Mouse (Mus musculus) thymus, postnatal 14 days (tissue): ENCODE results near the gene Ppp1r12c.
"Not testable (repeated sequence)": the region's sequence is repeated elsewhere in the genome, so short reads cannot be mapped to it uniquely, and the experiment has no call there.

ENCODE experiments used
- DNase-seq: peaks from one replicate; pipeline ENCODE4 v3.0.0; 2021

The Ppp1r12c gene

GRCm38 (mm10) chr7:4501558-4502397 is at the start of gene Ppp1r12c:
TSS of gene Ppp1r12c (minus strand) at chr7:4501680.
- DNase-seq = peak; percentile 97

GRCm38 (mm10) chr7:4547221-4547641 is 45.8 kb upstream of the Ppp1r12c start, which contains the start of gene Syt5:
TSS of gene Syt5 (minus strand) at chr7:4547541.
- DNase-seq = peak; percentile 19

- no peak for DNase-seq
Observed at GRCm38 (mm10) chr7:4546591-4547131, 45.2 kb upstream of the Ppp1r12c start.

DNA sequence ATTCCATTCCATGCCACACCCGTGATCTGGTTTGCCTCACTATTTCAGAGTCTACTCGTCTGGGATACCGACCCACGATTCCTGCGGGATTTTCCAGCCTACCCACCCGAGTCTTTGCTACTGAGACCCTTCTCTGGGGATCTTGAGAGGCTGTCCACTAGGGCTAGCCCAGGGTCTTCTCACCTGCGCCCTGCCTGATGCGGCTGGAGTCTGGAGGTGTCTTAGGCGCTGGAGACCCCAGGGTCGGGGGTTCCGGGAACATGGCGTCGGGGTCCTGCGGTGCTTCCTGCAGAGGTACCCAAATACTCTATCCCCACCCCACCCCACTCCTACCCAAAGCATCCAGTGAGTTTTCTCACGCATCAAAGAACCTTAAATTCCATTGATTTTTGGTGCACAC is 44.6 kb upstream of the Ppp1r12c start:
- DNase-seq = no peak

- peak; percentile 24 for DNase-seq
Observed at GRCm38 (mm10) chr7:4542013-4542412, 40.5 kb upstream of the Ppp1r12c start.

GRCm38 (mm10) chr7:4541344-4541743 is 39.9 kb upstream of the Ppp1r12c start:
- DNase-seq = no peak

GRCm38 (mm10) chr7:4539019-4539418 is 37.5 kb upstream of the Ppp1r12c start:
- no peak for DNase-seq

DNA sequence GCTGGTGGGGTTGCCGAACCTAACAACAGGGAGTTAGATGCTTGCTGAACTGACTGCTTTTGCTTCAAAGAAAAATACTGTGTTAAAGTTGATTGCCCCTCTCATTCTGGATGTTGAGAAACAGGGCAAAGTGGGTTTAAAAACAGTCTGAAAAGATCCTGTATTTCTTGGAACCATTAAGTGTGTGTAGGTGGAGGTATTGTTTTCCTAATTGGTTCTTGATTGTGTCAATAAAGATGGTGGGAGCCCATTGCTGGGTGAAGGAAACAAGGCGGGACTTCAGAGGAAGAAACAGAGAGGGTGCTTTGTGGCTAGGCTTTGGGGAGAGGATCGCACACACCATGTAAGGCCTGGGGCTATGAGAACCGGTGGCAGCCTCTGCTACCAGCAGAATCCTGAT is 35.7 kb upstream of the Ppp1r12c start:
- DNase-seq = no peak

DNA sequence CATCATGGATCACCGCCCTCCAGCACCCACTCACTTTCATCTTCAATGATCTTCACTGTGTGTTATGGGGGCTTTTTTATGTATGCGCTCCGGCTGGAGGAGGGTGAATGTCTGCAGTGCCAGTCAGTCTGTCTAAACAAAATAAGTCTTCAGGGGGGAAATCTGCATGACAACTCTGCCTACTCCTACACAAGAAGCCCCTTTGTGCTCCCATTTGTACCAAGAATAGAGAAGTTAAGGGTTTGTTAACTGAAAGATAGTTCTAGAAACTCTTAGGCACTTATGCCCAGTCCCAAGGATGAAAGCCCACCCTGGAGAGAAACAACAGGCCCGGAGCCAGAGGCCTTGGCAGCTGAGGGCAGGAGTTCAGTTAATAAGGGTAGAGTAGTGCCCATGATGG is 34.9 kb upstream of the Ppp1r12c start:
- no peak for DNase-seq

DNA sequence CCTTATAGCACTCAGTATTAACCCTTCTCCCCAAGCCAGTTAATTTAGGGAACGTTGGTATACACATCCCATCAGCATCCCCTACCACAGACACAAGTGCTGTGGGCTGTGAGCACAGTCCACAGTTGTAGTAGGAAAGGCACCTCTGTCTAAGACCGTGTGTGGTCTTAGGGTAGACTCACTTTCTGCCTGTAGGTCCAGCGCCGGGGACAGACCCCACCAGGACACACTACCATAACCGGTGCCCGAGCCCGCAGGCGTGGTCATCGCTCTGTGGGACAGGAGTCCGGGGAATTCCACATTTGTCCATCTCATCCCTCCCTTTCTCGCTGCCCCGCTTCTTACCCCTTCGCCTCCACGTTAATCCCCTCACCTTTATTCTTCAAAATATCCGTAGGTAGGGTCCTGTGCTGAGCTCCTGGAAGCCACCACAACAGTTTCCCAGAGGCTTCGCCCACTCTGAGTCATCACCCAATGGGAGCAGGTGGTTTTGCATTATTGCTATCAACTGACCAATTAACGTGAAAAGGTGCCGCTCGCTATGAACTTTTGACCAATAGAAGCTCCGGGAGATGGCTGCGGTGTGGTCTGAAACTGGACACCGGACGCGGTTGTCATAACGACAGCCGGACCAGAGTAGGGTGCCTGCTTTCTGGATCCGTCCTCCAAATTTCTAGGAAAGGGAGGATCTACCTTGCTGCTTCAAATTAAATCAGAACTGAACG is 30.7 kb upstream of the Ppp1r12c start, which contains the start of gene Dnaaf3:
Gene Dnaaf3, minus strand, starts transcription at position 449 of the 725 bp plus-strand sequence.
- no peak for DNase-seq

- DNase-seq = not testable (repeated sequence)
Observed at GRCm38 (mm10) chr7:4530166-4530565, 28.7 kb upstream of the Ppp1r12c start.

DNA sequence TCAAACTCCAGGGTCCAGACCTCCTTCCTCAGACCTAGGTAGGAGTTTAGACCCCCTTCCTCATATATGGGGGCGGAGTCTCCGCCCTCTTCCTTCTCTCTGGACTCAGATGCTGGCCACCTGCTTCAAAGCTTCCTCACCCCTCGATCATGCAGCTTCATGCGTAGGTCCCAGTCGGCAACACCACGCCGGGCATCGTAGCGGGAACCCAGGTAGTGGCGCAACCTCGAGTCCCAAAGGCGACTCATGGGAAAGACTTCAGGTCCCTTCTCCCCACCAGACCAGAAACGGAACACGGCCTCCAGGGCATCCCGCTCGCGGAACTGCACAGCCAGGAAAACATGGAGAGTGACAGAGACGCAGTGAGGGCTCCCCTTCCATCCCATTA is 25.8 kb upstream of the Ppp1r12c start:
- DNase-seq = no peak

DNA sequence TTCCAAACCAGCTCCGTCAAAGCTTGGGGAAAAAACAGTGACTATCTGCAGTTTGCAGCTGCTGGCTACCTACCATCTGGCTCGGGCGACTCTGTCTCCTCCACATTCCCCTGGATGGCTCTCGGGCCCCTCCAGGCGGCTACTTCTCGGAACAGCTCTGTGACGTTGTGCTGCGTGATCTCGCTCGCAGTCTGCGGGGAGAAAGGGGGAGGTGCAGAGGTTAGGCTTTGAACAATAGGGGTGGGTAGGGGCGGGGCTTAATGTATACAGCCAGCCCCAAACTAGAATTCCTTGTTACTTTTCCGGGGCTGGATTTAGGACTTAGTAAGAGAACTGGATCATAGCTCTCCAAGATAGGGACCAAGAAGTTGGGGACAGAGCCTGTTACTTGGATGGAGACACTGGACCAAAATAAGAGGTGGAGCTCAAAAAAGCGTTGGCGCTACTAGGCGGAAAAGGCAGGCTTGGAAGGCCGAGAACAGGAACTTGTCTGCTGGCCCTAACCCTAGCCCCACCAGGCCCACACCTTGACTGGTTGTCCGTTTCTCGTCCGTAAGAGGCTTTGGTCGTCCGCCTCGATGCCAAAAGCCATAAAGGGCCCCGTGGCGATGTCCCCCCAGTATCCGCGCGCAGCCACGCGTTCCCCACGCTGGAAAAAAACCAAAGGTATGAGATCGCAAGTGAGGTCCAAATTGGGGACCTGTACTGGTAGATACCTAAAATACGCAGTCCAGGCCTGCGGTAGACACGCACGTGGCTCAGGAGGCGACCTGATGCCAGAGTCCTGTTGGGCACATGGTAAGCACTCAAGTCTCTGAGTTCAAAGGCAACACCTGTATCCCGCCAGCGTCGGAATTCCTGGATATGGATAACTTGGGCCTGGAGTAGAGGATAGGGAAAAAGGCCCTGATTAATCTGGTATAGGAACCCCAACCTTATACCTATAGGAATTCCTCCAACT is 25.1 kb upstream of the Ppp1r12c start:
- peak; percentile 84 for DNase-seq

DNA sequence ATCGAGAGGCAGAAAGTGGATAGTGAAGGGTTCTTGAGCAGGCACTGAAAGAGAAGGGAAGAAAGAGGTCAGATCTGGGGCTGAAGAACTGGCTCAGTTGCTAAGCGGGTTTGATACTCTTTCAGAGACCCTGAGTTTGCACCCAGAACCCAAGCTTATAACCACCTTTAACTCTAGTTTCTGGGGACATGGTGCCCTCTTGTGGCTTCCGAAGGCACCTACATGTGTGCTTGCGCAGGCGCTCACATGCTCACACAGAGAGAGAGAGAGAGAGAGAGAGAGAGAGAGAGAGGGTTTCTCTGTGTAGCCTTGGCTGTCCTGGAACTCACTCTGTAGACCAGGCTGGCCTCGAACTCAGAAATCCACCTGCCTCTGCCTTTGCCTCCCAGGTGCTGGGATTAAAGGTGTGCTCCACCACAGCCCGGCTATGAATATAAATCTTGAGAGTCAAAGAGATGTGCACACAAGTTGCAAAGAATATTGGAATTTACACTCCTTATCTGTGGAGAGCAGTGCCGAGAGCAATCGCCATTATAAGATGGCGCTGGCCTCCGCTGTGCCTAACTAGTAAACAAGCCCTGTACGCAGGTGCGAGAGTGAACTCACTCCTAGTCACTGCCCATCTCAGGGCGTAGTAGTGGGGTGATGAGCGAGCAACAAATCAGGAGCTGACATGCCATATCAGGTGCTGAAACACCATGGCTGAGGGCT is 22.9 kb upstream of the Ppp1r12c start, which contains the start of gene Tnni3:
Gene Tnni3, minus strand, starts transcription at position 18 of the 711 bp plus-strand sequence.
- DNase-seq = peak; percentile 66

DNA sequence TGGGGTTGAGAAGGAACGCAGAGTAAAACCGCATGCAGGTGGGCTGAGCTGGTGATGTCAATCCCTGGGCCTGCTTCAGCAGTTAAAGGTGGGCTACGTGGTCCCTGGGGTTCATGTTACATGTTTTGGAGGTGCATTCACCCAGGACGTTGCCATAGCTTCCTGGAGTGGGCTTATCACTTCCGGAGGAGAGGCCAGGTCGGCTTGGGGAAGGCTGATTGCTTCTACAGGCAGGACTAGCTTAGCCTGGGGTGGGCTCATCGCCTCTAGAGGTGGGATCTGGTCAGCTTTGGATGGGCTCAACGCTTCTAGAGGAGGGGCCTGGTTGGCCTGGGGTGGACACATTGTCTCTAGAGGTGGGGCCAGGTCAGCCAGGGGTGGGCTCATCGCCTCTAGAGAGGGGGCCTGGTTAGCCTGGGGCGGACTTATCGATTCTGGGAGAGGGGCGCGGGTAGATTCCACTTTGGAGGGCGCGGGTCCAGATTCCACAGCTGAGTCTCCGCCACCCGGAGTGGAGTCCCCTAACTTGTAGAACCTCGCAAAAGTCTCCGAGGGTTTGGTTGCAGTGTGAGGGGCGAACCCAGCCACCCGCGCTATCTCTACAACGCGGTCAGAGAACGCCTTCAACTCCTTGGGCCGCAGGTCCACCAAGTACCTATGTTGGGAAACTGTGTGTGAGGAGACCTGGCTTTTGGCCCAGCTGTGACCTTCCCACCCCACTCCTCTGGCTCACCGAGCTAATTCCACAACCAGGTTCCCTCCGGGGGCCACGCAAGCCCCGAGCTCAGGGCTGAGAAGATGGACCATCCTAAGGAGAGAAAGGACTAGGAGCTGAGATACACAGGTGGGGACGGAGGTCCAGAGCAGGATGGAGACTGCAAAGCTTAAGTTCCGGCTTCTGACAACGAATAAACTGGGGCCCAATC is 22.0 kb upstream of the Ppp1r12c start:
- no peak for DNase-seq

- DNase-seq = no peak
Observed at GRCm38 (mm10) chr7:4522292-4522691, 20.8 kb upstream of the Ppp1r12c start.

DNA sequence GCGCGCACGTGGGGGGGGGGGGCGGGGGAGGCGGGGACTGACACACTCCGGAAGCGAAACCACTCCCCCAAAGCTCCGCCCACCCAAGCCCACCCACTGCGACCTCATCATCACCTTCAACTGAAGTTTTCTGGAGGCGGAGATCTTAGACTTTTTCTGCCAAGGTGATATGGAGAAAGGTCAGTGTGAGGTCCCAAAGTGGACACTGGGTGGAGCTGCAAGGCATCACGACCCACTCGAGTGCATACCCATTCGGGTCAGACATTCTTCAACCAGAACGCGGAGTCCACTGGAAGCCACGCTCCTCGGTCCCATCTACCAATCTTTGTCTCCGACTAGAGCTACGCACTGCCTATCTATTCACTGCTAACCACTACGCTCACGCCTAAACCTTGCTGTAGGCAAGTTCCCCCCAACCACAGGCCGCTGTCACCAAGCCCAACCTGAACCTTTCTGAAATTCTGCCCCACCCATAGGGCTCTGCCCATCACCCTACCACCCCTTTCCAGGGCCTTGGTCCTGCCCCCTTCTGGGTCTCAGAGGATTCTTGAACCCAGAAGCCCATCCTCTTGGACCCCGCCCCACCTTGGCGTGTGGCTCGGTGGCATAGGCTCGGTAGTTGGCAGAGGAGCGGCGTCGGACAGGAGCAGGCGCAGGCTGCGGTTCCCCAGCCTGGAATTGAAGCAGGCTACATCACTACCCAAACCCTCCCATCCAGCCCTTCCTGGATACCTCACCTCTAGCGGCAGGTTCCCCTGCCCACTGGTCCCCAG is 19.9 kb upstream of the Ppp1r12c start:
- DNase-seq = peak; percentile 58

GRCm38 (mm10) chr7:4518487-4518886 is 17.0 kb upstream of the Ppp1r12c start:
- no peak for DNase-seq

- DNase-seq = no peak
Observed at GRCm38 (mm10) chr7:4516332-4517050, 15.0 kb upstream of the Ppp1r12c start, which contains the start of gene Tnnt1. TSS of gene Tnnt1 (minus strand) at chr7:4516382.
